Mouse (Mus musculus): ENCODE measurements around the gene Taok2. TPM values are rescaled to one million over a fixed set of nuclear protein-coding genes. Genes with fewer than 3 reads are reported as not detected.
"Not testable (repeated sequence)": the region's sequence is repeated elsewhere in the genome, so short reads cannot be mapped to it uniquely, and the experiment has no call there.

Gene Taok2
- 53.4 and 53.6 TPM in 2 replicates for polyA plus RNA-seq (2015; fragmentation: Nextera tagmentation; extraction: Ambion mirVana)

DNA sequence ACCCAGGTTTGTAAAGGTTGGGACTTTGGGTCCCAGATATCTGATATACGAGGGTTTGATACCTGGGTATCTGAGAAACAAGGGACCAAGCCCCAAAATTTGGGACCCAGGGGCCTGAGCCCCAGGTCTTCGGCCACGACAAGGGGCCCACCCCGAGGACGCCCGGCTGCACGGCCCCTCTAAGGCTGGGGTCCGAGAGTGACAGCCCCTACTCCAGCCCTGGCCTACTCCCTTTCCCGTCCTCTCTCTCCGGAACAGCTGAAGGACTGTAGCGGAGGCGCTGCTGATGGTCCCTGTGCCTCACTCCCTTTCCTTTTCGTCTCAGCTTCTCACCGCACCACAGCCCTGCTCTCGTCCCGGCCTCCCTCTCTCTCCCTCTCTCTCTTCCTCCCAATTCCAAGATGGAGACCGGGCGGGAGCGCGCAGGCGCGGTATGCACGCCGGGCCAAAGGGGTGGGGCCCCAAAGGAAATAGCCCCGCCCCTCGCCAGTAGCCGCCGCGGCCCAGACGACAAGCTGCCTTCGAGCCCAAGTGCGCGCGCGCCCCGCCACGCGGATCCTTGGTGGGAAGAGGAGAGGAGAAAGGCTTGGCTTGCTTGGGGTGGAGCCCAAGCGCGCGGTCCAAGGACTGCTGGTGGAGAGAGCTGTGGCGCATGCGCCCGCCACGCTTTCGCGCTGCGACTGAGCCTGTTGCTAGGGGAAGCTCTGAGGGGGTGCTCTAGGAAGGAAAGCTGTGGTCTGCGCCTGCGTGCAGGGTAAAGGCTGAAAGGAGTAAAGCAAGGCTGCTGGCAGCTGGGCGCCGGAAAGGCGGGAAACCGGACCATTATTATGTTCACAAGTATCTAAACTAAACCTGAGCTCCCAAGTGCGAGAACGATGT lies at the start of gene Taok2:
Taok2 (minus strand) TSS at position 418 of the 879 bp plus-strand sequence.
- Histone ChIP-seq H3K4me2 (peak within 1 kb of the TSS; percentile 100), H3K9ac (peak within 1 kb of the TSS; percentile 93), H3K36me3 (peaks cover 21% of the 10 kb centered on the region), H3K4me1 (peaks cover 32% of the 10 kb centered on the region), H3K4me3 (peak within 1 kb of the TSS; percentile 77), H3K27ac (peak within 1 kb of the TSS; percentile 93), H3K27me3 (no peaks in the 10 kb centered on the region), H3K9me3 (no peaks in the 10 kb centered on the region)
- peak; percentile 99 for ATAC-seq (ENCODE audit: insufficient number of reproducible peaks, insufficient read depth, low FRiP score, low TSS enrichment, low read depth)
- WGBS = under 1% methylated on average over 55 of the region's 56 CpGs

DNA sequence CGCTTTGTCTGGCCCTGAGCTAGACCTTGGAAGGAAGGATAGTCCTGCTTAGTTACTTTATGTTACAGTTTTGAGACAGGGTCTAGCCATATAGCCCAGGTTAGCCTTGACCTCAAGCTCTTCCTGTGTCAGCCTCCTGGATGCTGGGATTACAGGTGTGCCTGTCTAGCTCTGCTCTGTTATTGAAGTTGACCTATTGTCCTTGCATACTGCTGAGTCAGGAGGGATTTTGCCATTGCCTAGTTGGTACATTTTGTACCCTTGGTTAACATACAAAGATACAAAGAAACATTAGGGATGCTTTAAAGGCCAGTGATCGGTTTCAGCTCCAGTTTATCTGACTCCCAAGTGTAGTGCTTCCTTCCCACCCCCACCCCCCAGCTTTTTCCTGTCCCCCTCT lies 48.1 kb upstream of the Taok2 start:
- H3K27ac ChIP-seq = no peak overlapping the region
- no peak overlapping the region for H3K9ac ChIP-seq
- no peak for ATAC-seq (ENCODE audit: insufficient number of reproducible peaks, insufficient read depth, low FRiP score, low TSS enrichment, low read depth)
- H3K4me3 ChIP-seq = no peak overlapping the region
- H3K4me2 ChIP-seq = no peak overlapping the region
- peaks cover 12% of the 10 kb centered on the region for H3K4me1 ChIP-seq
- 75% methylated on average over 2 of the region's 2 CpGs for WGBS
- H3K36me3 ChIP-seq = peaks cover 46% of the 10 kb centered on the region
- H3K27me3 ChIP-seq = no peaks in the 10 kb centered on the region
- no peaks in the 10 kb centered on the region for H3K9me3 ChIP-seq

DNA sequence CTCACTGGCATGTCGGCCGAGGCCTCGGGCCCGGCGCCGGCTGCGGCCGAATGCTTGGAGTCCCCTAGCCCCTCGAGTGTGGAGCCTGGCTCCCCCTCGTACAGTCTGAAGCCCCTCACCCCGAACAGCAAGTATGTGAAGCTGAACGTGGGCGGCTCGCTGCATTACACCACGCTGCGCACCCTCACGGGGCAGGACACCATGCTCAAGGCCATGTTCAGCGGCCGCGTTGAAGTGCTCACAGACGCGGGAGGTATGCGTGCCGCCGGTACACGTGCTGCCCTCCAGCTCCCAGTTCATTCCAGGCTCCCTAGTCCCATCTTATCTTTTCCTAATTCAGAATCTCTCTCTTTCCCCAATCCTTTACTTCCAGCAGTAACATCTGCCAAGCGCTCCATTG lies 44.5 kb upstream of the Taok2 start:
- peak; percentile 43 for ATAC-seq (ENCODE audit: insufficient number of reproducible peaks, insufficient read depth, low FRiP score, low TSS enrichment, low read depth)
- under 1% methylated on average over 27 of the region's 27 CpGs for WGBS
- Histone ChIP-seq H3K27ac (peak overlapping the region; percentile 84), H3K27me3 (no peaks in the 10 kb centered on the region), H3K9ac (peak overlapping the region; percentile 84), H3K4me1 (peaks cover 12% of the 10 kb centered on the region), H3K4me3 (peak overlapping the region; percentile 76), H3K36me3 (peaks cover 27% of the 10 kb centered on the region), H3K4me2 (peak overlapping the region; percentile 92), H3K9me3 (no peaks in the 10 kb centered on the region)

DNA sequence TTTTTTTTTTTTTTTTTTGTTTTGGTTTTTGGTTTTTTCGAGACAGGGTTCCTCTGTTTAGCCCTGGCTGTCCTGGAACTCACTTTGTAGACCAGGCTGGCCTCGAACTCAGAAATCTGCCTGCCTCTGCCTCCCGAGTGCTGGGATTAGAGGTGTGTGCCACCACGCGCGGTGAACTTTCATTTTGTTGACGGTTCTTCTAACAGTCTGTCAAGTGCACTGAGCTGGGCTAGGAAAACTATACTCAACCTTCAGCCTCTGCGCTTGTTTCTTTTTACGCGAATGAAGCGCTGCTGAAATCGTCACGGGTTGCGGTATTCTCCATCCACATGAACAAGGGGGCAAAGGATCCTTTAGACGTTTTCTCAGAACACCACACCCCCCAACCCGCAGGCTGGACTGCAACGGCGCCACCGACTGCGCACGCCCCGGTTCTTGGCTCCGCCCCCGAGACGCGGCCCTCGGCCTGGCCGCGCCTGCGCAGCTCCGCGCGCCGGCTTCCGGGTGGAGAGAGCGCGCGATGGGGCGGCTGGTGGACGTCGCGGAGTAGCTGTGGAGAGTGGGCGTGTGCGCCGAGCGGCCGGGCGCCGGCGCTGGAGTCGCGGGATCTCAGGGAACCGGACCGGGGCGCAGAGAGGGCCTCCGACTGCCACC lies 44.0 kb upstream of the Taok2 start, which contains the start of gene Kctd13:
Kctd13 (plus strand) TSS at position 496 of the 654 bp plus-strand sequence.
- no peaks in the 10 kb centered on the region for H3K27me3 ChIP-seq
- peak within 1 kb of the TSS; percentile 92 for H3K4me2 ChIP-seq
- H3K4me1 ChIP-seq = peaks cover 12% of the 10 kb centered on the region
- peak within 1 kb of the TSS; percentile 84 for H3K27ac ChIP-seq
- ATAC-seq (ENCODE audit: insufficient number of reproducible peaks, insufficient read depth, low FRiP score, low TSS enrichment, low read depth) = peak; percentile 95
- no peaks in the 10 kb centered on the region for H3K9me3 ChIP-seq
- WGBS = 4% methylated on average over 56 of the region's 56 CpGs
- peak within 1 kb of the TSS; percentile 76 for H3K4me3 ChIP-seq
- peaks cover 24% of the 10 kb centered on the region for H3K36me3 ChIP-seq
- peak within 1 kb of the TSS; percentile 84 for H3K9ac ChIP-seq

DNA sequence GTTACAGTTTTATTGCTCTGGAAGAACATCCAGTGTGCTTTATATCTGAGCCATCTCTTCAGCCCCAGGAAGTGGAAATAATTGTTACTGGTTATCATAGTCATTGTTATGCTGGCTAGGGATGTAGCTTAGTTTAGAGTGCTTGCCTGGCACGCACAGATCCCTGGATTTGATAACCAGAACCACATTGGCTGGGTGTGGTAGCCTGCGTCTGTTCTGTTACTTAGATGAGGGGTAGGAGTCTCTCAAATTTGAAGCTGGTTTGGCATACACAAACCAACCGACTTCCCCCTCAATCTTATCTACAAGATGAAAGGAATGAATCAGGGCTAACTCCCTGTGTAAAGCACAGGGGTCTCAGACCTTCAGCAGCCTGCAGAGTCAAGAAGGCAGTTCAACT lies 41.8 kb upstream of the Taok2 start:
- 28% methylated on average over 3 of the region's 3 CpGs for WGBS
- Histone ChIP-seq H3K27me3 (no peaks in the 10 kb centered on the region), H3K4me2 (no peak overlapping the region), H3K27ac (0 out of 2 replicates have a peak overlapping the region, but pooled peaks have one; percentile 23), H3K4me1 (peaks cover 14% of the 10 kb centered on the region), H3K36me3 (peaks cover 9% of the 10 kb centered on the region; the same call in 1 of the 2 replicates), H3K4me3 (no peak overlapping the region), H3K9ac (peak overlapping the region; percentile 32; the same call in 1 of the 2 replicates), H3K9me3 (no peaks in the 10 kb centered on the region)
- ATAC-seq (ENCODE audit: insufficient number of reproducible peaks, insufficient read depth, low FRiP score, low TSS enrichment, low read depth) = no peak

DNA sequence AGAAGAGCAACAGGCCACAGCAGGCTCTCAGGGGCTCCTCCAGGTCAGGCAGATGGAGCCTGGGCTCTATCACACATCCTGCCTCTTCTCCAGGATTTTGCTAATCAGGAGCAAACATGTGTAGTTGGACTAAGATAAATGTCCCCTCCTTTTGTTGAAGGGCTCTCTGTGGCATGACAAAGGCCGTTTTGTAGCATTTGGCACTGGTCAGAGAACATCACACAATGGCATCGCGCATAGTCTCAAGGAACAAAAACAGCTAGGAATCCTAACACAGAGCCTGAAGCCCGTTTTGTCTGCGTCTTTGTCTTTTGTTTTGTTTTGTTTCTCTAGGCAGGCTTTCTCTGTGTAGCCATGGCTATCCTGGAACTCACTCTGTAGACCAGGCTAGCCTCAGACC lies 39.5 kb upstream of the Taok2 start:
- no peak overlapping the region for H3K9ac ChIP-seq
- ATAC-seq (ENCODE audit: insufficient number of reproducible peaks, insufficient read depth, low FRiP score, low TSS enrichment, low read depth) = no peak
- peaks cover 2% of the 10 kb centered on the region; the same call in 1 of the 2 replicates for H3K4me1 ChIP-seq
- H3K27ac ChIP-seq = no peak overlapping the region
- no peaks in the 10 kb centered on the region for H3K9me3 ChIP-seq
- H3K4me2 ChIP-seq = no peak overlapping the region
- no peaks in the 10 kb centered on the region for H3K27me3 ChIP-seq
- 79% methylated on average over 5 of the region's 5 CpGs for WGBS
- no peaks in the 10 kb centered on the region for H3K36me3 ChIP-seq
- H3K4me3 ChIP-seq = no peak overlapping the region

DNA sequence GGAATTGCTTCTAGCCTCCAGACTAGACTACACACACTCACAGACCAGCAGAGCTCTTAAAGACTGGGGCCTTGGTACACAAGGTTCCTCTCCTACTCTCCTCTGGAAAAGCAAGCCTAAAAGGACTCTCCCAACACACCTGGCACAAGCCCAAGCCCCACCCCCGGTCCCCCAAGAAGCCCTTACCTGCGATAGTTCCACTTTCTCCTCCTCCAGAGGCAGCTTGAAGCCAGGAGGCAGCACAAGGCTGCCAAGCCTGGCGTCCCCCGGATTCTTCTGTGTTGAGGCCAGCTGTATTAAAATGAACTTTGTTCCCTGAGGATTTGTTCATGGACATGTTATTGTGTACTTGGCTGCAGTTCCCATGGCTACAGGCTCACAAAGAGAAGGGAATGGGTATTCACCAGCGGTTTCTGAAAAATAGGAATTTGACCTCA lies 38.1 kb upstream of the Taok2 start, which contains the start of gene Tmem219:
Tmem219 (minus strand) TSS at position 294 of the 437 bp plus-strand sequence.
- ATAC-seq (ENCODE audit: insufficient number of reproducible peaks, insufficient read depth, low FRiP score, low TSS enrichment, low read depth) = no peak

DNA sequence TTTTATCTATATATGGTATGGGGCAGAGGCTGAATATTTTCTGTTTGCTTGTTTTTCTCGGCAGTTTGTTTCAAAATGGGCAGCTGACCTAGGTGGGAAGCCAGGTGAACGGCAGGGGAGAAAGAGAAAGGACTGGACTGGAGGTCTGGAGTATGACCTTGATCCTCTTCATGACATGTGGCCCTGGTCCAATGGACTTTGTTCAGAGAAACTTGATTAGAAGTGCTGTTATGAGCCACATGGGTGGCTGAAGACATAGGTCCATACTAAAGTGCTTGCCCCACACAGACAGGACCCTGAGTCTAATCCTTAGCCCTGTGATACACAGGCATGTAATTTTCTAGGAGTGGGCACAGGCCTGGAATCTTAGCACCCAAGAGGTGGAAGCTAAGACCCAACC lies 37.1 kb upstream of the Taok2 start:
- Histone ChIP-seq H3K4me3 (no peak overlapping the region), H3K4me1 (peaks cover 2% of the 10 kb centered on the region; the same call in 1 of the 2 replicates), H3K9me3 (no peaks in the 10 kb centered on the region), H3K36me3 (no peaks in the 10 kb centered on the region), H3K4me2 (no peak overlapping the region), H3K27ac (no peak overlapping the region), H3K9ac (no peak overlapping the region), H3K27me3 (no peaks in the 10 kb centered on the region)
- ATAC-seq (ENCODE audit: insufficient number of reproducible peaks, insufficient read depth, low FRiP score, low TSS enrichment, low read depth) = no peak
- WGBS = 78% methylated on average over 2 of the region's 2 CpGs

More for the DNA sequence above, 38.1 kb upstream of the Taok2 start, which contains the start of gene Tmem219:
- Histone ChIP-seq H3K4me3 (no peak within 1 kb of the TSS), H3K9me3 (no peaks in the 10 kb centered on the region), H3K36me3 (no peaks in the 10 kb centered on the region), H3K27me3 (no peaks in the 10 kb centered on the region), H3K4me2 (no peak within 1 kb of the TSS), H3K4me1 (peaks cover 2% of the 10 kb centered on the region; the same call in 1 of the 2 replicates), H3K9ac (no peak within 1 kb of the TSS), H3K27ac (no peak within 1 kb of the TSS)
- 55% methylated on average over 5 of the region's 5 CpGs for WGBS

DNA sequence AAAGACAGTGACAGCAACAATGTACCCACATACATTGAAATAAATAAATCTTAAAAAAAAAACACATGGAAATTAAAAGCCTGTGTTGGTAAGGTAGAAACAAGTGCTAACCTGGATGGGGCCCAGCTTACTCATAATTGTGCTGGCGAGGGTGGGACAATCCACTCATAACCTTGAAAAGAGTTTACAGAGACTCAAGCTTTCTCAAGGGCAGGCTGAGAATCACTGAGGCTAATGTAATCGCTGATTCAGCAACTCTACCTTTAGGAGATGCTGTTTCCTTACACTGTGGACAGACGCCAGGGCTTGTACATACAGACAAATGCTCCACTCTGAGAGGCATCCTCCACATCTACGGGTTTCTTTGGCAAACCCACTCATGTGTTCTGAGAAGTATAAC lies 35.5 kb upstream of the Taok2 start:
- Histone ChIP-seq H3K36me3 (no peaks in the 10 kb centered on the region), H3K4me1 (peaks cover 2% of the 10 kb centered on the region; the same call in 1 of the 2 replicates), H3K4me2 (no peak overlapping the region), H3K27ac (no peak overlapping the region), H3K9ac (no peak overlapping the region), H3K27me3 (no peaks in the 10 kb centered on the region), H3K4me3 (no peak overlapping the region), H3K9me3 (no peaks in the 10 kb centered on the region)
- no peak for ATAC-seq (ENCODE audit: insufficient number of reproducible peaks, insufficient read depth, low FRiP score, low TSS enrichment, low read depth)
- WGBS = 81% methylated on average over 4 of the region's 4 CpGs

DNA sequence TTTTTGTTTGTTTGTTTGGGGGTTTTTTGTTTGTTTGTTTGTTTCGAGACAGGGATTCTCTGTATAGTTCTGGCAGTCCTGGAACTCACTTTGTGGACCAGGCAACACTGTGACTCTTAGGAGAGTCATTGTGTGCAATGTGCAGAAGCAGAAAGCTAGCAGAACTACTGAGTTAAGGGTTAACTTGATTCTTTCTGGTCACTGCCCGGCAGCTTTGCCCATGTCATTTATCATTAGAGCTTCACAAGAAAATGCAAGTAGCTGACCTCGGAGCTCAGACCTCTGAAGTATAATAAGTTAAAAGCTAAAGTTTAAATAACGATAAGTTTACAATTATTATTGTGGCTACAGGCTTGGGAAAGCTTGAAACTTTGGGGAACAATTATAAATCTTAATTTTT lies 33.9 kb upstream of the Taok2 start:
- not testable (repeated sequence) for H3K36me3 ChIP-seq; H3K27me3 ChIP-seq; ATAC-seq (ENCODE audit: insufficient number of reproducible peaks, insufficient read depth, low FRiP score, low TSS enrichment, low read depth); H3K4me2 ChIP-seq; H3K4me1 ChIP-seq; H3K4me3 ChIP-seq; H3K27ac ChIP-seq; H3K9me3 ChIP-seq; H3K9ac ChIP-seq
- 38% methylated on average over 4 of the region's 4 CpGs for WGBS

DNA sequence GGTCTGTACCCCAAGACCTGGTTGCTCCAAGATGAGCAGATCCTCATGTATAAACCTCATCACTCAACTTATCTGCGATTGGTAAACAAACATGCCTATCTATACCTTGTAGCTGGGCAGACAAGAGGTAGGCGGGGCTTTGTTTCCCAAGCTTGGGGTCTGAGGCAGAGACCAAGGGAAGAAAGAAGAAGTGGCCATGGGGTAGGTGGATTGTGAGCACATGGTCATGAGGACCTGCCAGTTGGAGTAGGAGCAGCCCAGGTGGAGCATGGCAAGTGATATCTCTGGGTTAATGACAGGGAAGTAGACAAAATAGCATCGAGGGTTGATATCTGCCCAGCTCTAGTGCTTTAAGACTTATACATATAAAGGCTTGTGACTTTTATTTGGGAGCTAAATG lies 30.3 kb upstream of the Taok2 start:
- H3K27me3 ChIP-seq = no peaks in the 10 kb centered on the region
- WGBS = 85% methylated on average over 3 of the region's 3 CpGs

More for the DNA sequence above, 30.3 kb upstream of the Taok2 start:
- Histone ChIP-seq H3K9me3 (no peaks in the 10 kb centered on the region), H3K4me1 (no peaks in the 10 kb centered on the region), H3K4me3 (no peak overlapping the region), H3K9ac (no peak overlapping the region), H3K27ac (no peak overlapping the region), H3K4me2 (no peak overlapping the region), H3K36me3 (no peaks in the 10 kb centered on the region)
- ATAC-seq (ENCODE audit: insufficient number of reproducible peaks, insufficient read depth, low FRiP score, low TSS enrichment, low read depth) = no peak

Data from embryonic facial prominence, embryonic 13.5 days (tissue).